Mouse (Mus musculus): ENCODE results near the gene Hspb6.
A peak's percentile ranks its signal among the peaks of the same experiment; 100 is the strongest.

The Hspb6 gene

DNA sequence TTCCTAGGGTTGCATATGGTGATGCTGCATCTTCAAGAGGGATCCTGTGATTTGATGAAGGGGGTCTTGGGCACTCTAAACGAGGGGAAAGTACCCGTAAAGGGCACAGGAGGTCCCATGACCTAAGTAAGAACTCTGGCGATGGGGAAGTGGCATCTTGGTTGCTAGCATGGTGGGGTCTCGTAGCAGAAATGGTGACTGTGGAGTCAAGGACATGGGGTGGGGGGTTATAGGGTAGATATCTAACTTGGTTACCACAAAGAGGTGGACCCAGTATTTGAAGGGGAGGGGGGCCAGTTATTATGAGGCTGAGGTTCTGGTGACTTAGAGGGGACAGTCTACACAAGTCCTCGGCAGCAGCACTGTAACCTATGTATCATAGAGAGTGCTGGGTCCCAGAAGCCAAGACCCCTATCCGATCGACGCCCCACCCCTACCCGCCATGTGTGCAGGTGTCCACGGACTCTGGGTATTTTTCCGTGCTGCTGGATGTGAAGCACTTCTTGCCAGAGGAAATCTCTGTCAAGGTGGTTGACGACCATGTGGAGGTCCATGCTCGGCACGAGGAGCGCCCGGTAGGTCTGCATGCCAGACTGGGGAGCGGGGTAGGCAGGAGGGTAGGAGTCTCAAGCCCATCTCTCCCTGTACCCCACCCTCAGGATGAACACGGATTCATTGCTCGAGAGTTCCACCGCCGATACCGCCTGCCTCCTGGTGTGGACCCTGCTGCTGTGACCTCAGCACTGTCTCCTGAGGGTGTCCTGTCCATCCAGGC, 2.0 kb downstream of the Hspb6 start:
- no peak for DNase-seq

DNA sequence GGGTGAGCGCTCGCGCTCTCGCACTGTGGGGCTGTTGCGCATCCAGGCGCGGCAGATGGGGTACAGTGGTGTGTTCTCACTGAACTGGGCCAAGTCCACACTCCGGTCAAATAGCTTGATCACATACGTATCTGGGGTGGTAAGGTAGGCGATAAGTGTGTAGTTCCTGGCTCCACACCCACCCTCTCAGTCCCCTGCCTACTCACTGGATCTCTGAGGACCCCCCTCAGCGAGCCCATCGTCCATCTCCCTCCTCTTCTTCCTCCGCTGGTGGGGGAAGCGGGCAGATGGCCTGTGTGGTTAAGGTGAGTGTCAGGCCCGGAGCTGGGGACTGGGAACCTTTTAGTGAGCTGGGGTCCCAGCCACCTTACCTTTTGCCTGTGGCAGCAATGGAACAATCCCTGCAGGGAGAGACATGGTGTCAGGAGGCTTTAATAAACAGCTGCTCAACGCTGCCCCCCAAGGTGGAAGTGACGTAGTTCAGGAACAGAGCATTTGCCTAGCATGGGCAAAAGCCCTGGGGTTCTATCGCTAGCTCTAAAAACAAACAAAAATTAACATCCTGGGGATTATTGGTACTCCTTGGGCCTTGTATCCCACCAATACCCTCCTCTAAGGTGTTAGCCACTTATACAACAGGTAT, 5.0 kb downstream of the Hspb6 start:
- no peak for DNase-seq

DNA sequence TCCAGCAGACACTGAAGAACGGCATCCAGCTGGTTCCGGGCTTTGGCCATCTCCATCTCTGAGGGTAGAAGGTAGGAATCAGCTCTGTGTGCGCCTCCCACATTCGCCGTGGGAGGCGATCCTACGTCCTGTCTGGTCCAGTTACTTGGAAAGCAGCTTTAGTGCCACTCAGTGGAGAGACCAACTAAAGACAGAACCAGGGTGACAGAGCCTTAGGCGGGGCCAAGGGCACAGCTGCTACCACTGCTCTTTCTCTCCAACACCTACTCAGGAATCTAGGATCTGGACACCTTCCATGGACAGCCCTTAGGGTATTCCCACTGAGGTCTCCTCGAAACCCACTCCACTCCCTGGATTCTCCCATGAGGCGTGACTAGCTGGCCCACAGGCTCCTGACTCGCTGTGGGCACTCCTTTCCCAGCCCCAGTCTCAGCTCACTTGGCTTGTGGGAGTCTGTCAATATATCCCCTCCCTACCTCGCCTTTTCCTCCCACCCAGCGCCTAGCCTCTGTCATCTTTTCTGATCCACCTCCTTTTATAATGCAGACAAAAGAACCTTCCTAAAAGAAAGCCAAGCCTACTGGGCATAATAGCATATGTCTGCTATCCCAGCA, 6.0 kb downstream of the Hspb6 start:
- no peak for DNase-seq

DNA sequence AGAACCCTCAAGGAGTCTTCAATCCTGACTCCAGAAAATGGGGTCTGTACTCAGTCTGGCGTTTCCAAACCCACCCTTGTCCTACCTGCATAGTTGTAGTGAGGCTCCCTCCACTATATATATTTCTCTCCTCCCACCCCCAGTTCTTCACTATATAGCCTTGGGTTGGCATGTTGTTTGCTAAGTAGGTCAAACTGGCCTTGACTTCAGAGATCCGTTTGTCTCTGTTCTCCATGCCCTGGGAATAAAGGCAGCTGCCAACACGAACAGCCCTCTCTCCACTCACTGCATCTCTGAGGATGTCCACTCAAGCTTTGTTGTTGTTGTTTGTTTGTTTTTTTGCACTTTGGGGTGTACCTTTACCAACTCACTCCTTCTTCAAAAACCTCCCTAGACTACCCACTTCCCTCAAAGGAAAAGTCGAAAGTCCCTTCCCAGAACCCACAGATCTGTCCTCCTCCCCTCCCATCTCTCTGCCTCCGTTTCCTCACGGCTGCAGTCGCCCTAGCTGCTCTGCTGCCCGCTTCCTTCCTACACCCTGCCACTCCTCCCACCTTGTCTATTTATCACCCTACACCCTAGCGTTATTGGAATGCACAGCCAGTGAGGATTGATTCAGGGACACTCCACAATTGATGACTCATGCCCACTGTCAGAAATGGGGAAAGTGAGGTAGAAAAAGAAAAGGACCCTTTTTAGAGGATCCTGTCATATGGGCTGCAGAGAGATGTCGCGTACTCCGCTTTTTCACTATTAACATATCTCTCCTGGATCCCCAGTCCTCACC, 6.9 kb downstream of the Hspb6 start:
- no peak for DNase-seq

DNA sequence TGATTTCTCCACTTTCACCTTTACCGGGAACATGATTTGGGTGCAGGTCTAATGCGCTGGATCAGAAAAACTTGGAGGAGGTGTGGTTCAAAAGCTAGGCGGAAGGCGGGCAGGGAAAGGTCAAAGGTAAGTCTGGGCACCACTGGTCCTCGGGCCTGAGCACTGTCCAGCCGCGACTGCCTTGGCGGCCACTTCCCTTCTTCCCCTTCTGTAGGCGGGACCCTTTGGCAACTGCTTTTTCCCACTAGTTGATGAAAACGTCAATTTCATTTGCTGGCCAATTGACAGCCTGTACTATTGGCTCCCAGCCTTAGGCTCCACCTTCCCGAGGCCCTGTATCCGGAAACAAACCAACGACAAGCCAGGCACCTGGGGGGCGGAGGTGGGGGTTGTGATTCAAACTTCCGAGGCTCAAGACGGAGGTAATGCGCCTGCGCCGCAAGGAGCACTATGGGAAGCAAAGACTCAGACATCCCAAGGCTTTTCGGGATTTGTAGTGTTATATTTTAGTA, 7.5 kb downstream of the Hspb6 start, which contains the start of gene Lin37:
Gene Lin37, minus strand, starts transcription at position 396 of the 512 bp plus-strand sequence.
- DNase-seq, result peak; percentile 98 to 99

DNA sequence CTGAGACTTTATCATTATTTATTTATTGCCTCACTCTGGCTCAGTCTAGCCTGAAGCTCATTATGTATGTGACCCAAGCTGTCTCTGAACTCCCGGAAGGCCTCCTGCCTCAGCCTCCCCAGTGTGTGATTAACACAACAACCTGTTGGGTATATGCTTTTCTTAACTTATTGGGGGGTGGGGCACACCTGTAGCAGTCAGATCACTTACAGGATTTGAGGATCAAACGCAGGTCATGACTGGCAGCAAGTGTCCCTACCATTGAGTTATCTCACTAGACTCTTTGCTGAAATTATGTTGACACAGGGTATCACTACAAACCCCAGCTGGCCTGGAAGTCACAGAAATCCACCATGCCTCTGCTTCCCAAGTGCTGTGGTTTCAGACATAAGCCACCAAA, 8.3 kb downstream of the Hspb6 start:
- DNase-seq, result no peak

DNA sequence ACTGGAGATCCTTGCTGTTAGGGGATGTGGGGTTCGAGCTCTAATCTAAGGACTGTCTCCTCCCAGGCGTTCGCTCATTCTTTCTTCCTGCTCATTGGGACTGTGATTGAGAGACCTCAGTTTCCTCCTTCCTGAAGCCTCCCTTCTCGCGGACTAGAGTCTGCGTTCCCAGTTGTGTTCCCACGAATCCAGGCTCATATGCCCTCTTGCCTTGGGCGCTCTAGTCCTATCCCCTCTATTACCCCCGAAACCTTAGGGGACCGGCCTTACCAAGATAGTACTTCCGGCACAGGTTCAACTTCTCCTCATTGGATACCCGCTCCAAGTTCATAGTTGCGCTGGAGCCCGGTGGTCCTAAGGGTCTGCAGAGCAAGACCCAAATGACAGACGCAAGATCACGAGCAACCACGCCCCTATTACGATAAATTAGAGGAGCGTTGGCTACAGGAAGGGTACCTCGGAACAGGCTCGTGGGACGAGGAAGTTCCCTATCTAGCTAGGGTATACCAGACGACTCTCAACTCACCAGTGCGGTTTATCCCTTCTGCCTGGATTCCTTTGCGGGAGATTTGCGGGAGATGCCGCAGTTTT, 10.6 kb downstream of the Hspb6 start:
- DNase-seq, result peak in 1 of 2 experiments; percentile 34

DNA sequence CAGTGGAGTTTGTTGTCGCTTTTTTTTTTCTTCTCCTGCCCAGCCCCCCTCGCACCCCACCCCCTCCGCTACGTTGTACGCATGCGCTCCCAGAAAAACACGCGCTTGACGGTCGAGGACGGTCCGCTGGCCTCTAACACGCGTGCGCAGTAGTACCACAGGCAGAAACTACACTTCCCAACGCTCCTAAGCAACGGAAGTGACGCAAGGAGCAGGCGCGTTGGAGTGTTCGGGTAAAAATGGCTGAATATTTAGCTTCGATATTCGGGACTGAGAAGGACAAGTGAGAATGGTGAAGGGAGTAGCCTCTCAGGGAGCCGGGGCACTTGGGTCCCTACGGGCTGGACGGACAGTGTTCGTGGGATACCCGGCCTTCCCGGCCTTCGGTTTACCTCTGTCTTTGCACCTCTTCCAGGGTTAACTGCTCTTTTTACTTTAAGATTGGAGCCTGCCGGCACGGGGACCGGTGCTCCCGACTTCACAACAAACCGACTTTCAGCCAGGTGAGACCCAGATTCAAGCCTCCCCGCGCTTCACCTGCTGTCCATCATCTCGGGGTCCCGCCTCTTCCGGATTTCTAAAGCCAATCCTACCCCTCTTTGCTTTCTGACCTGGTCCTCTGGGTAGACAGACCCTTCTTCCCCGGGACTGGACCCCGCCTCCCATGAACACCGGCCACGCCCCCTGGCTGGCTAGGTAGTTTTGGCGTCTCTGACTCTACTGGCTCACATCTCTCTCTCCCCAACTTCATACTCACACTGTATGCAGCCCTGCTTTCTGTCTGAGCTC, 11.3 kb downstream of the Hspb6 start, which contains the start of the genes U2af1l4, Gm49396 and Psenen:
Gene U2af1l4, plus strand, starts transcription at position 185 of the 789 bp plus-strand sequence.
Gene Gm49396, plus strand, starts transcription at position 228 of the 789 bp plus-strand sequence.
Gene Psenen, minus strand, starts transcription at position 511 of the 789 bp plus-strand sequence.
- DNase-seq, result peak; percentile 95 to 97

DNA sequence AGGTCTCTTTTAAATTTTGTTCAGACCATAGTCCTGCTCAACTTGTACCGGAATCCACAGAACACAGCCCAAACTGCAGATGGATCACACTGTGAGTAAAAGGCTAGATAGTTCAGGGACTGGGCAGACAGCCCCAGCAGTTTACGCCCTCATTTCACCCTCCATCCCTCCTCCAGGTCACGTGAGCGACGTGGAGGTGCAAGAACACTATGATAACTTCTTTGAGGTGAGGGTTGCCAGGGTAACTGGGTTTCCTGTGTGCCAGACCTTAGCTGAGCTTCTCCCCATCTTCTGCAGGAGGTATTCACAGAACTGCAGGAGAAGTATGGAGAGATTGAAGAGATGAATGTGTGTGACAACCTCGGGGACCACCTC, 11.9 kb downstream of the Hspb6 start:
- no peak for DNase-seq

DNA sequence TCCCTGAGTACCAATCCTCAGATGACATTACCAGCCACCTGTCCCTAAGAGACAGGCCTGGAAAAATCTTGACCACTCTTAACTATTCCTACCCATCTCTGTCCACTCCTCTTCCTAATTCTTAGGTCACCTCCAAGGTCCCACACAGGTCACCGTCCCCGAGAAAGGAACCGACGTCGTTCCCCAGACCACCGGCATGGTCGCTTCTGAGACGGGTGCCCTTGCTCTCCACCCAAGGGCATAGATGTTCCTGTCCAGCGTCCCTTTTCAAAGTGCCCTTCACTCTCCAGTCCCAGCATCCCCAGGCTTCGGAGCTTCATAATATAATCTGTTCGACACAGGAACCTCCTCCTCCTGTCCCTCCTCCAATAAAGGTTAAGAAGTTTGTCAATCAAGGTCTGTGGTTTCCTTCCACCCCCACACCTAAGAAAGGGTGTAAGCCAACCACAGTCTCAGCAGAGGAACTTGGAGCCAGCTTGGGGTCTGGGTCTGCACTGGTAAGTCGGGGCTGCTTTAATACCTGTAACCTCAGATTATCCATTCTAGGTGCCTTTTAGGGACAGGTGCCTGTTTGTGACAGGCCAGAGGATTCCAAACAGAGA, 13.1 kb downstream of the Hspb6 start, which contains the start of gene Igflr1:
Gene Igflr1, plus strand, starts transcription at position 458 of the 602 bp plus-strand sequence.
- no peak for DNase-seq

DNA sequence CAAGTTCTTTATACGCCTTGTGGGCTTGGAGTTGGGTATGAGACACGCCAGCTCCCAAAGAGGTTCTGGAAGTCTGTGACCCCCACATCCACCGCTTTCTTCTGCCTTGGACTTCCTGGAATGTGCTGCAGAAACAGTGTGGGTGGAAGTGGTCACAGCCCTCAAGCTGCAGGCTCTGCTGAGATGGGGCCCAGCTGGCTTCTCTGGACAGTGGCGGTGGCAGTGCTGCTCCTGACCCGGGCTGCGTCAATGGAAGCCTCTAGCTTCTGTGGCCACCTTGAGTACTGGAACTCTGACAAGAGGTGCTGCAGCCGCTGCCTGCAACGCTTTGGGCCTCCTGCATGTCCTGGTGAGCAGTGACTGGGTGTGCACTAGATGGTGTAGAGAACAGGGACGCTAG, 14.1 kb downstream of the Hspb6 start:
- DNase-seq, result no peak

DNA sequence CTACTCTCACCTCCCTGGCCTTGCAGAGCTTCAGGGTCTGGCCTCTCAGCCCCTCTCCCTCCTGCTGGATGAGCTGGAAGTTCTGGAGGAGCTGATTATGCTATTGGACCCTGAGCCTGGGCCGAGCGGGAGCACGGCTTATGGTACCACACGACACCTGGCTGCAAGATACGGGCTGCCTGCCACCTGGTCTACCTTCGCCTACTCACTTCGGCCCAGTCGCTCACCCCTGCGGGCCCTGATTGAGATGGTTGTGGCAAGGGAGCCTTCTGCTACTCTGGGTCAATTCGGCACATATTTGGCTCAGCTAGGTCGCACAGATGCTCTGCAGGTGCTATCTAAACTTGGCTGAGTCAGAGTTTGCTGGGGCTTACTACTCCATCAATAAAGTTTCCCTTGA, 15.6 kb downstream of the Hspb6 start:
- DNase-seq, result no peak

DNA sequence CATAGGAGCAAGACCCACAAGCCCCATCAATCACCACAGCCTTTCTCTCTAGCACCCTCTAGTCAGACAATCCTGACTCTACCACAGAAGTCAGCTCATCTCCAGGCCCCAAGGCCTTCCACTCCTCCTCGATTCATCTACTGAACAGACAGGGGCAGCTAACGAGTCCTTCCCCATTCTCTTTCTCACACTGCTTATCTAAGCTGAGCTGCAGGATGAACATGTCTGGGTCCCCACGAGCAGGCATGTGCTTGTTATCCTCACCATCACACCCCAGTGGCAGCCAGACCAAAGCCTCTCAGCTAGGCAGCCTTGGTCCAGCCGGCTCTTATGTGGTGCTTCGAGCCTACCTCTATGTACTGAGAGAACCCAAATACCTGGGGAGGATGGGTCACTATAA, 20.4 kb downstream of the Hspb6 start:
- DNase-seq, result no peak

DNA sequence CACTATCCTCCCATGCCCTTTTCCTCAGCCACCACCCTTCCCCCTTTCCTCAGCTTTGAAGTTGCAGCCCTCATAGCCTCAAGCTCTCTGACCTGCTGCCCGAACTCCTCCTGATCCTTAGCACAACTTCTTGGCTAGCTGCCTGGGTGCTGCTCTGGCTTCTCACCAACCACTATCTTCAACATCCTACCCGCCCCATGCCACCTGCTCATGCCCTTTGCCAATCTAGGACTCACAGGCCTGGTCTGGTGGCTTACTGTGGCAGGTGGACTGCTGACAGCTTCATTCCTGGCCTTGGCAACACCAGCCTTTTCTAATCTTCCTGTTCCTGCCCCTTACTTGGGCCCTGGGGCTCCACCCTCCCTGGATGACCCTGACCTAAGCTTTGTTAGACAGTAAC, 21.0 kb downstream of the Hspb6 start:
- peak; percentile 85 for DNase-seq

DNA sequence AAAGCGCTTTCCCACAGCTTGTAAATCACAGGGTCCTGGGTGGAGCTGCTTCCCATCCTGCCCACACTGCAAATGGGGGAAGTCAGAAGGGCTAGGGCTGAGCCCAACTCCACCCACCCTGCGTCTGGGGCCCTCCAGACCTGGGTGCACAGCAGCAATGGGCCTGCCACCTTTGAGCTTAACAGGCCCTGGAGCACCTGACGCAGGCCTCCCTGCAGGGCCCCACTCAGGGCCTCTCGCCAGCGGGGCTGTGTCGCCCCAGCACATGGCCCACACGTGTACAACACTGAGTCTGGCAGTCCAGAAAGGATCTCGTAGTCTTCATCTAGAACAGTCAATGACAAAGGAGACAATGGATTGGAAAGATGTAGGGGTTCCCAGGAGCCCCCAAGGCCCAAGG, 28.0 kb downstream of the Hspb6 start:
- DNase-seq, result no peak

DNA sequence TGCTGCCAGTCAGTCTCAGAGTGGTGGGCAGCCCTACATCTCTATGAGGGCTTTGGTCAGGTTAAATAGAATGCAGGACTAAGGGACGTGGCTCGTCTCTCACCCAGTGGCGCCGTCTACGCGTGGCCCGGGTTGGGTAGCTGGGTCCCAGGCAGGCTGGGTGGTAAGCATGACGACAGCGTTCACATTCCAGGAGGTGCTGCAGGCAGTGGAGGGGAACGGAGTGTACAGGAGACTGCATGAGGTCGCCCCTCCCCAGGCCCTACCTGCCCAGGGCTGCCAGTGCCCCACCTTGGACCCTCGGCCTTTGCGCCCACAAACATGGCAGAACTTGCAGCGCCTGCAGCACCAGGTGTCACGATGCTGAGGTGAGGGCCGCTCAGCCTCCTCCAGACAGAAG, 29.6 kb downstream of the Hspb6 start:
- no peak for DNase-seq

DNA sequence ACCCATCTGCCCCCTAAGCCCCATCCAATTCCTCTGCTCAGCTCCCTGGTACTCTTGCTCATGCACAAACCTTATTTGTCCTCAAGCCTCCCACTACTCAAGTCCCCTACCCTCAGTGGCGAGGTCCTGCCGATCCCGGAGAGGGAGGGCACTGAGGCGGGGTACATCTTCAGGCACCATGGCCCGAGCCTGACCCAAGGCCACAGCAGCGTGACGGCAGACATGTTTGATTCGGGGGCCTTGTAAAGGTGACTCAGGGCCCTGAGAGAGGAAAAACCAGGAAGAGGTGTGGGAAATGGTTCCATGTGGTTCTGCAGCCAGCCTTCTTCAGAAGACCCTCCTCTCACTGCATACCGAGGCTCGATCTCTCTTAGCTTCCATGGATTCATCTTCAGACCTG, 32.4 kb downstream of the Hspb6 start:
- DNase-seq, result no peak

DNA sequence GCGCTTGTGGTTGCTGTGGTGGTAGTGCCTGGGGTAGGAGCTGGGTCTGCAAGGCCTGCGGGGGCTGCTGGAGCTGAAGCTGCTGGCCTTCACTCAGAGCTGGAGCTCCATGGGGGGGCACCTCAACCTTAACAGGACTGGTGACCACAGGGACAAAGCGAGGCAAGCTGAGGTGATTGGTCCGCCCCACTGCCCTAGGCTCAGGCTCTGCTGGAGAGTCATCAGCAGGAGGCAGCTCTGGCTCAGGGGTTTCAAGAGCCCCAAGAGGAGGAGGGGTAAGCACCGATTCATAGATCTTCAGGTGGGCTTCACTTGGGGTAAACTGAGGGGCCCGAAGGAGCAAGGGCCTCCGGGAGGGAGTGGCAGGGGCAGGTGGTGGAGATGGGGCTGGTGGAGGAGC, 33.2 kb downstream of the Hspb6 start:
- no peak for DNase-seq

DNA sequence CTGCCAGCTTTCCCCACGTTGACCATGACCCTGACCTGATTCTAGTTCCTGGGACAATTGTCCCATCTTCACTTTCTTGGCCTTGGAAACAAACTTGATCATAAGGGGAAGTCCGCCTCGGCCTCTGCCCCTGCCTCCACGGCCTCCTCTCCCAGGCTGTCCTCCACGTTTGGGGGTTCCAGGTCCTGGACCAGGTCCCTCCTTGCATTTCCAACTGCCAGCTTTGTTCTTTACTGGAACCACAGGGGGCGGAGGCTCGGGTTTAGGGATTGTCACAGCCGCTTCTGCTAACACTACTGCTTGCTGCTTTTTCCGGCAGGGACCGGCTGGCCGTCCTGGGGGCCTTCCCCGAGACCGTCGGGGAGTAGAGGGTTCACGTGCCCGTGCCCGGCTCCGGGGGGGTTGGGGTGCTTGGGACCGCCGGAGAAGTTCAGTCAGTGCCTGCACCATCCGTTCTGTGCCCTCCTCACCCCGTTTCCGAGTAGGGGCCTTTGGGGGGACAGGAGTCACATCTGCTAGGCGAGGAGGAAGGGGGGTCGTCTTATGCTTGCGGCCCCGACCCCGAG, 34.6 kb downstream of the Hspb6 start:
- no peak for DNase-seq

DNA sequence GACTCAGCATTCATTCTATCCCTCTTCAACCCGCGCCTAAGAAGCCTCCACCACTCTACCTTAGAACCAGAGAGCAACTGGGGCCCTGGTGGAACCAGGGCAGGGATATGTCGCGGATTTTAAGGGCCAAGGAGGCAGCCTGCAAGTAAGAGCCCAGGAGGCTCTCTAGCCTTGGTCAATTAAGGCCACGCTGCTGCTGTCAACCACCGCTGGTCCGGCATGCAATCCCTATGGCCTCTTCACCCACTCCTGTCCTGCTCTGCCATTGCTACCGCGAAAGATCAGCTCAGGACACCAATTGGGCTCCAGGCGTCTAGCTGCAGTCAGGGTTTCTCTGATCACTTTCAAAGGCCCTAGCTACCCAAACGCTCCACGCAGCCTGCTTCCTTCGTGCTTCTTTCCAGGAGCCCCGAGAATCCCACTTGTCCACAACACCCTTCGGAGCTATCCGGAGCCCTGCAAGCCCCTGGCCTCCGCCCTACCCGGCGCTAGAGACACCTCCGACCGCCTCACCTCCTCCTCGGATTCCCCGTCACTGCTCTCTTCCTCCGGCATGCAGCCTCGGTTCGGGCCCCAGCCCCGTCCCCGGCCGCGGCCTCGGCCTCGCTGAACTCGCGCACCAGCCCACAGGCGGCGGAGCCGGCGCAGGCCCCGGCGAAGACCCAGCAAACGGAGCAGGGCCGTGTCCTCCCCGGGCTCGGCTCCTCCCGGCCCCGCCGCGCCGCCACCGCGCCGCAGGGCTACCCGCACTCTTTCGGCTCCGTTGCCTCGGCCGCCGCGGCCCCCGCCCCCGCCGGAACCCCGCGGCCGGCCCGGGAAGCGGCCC, 36.1 kb downstream of the Hspb6 start:
- DNase-seq, result no peak
